Mouse (Mus musculus) neural tube, embryonic 14.5 days (tissue): ENCODE results near the gene Cela3b. TPM values are rescaled to one million over a fixed set of nuclear protein-coding genes. Genes with fewer than 3 reads are reported as not detected.

ENCODE experiments used
- ATAC-seq: fragments of 200-750 bp; cut with Nextera tagmentation; 2 replicates; pipeline ENCODE4 v1.8.0; 2017; ENCODE audit warnings: low read depth, mild to moderate bottlenecking, moderate TSS enrichment, moderate library complexity
- H3K27ac ChIP-seq: fragments of 300-500 bp; sonication (generic); 2 replicates; pipeline ENCODE4 v1.5.1; 2014; ENCODE audit warnings: low read depth, mild to moderate bottlenecking, control low read depth, low read length, moderate library complexity, mixed read lengths
- H3K27me3 ChIP-seq: fragments of 300-500 bp; sonication (generic); 2 replicates; pipeline ENCODE4 v1.6.1; 2014; ENCODE audit warnings: low read length; ENCODE audit not compliant: control insufficient read depth, insufficient read depth
- H3K36me3 ChIP-seq: fragments of 300-500 bp; sonication (generic); 2 replicates; pipeline ENCODE4 v1.6.1; 2014; ENCODE audit warnings: low read length, mixed read lengths; ENCODE audit not compliant: control insufficient read depth, insufficient read depth
- H3K4me1 ChIP-seq: fragments of 300-500 bp; sonication (generic); 2 replicates; pipeline ENCODE4 v1.6.1; 2014; ENCODE audit warnings: low read length; ENCODE audit not compliant: control insufficient read depth, insufficient read depth
- H3K4me2 ChIP-seq: fragments of 300-500 bp; sonication (generic); 2 replicates; pipeline ENCODE4 v1.6.1; 2014; ENCODE audit warnings: mild to moderate bottlenecking, low read depth, low read length, control low read depth
- H3K4me3 ChIP-seq: fragments of 300-500 bp; sonication (generic); 2 replicates; pipeline ENCODE4 v1.5.1; 2014; ENCODE audit warnings: low read depth, low read length, control low read depth, mixed read lengths
- H3K9ac ChIP-seq: fragments of 300-500 bp; sonication (generic); replicated peaks from 2 replicates; pipeline ENCODE4 v1.6.1; 2014; ENCODE audit warnings: low read depth, mild to moderate bottlenecking, control low read depth, low read length, mixed read lengths
- H3K9me3 ChIP-seq: fragments of 300-500 bp; sonication (generic); 2 replicates; pipeline ENCODE4 v1.6.1; 2016; ENCODE audit warnings: low read length; ENCODE audit not compliant: control insufficient read depth
- WGBS: fragments of 180-500 bp; shearing (Covaris S2); extraction: QIAGEN DNeasy Blood & Tissue Kit; methylation state at CpG from one replicate; pipeline ENCODE4 v1.1.7; 2014; 5-methylcytosine and 5-hydroxymethylcytosine counted together
- polyA plus RNA-seq: library from polyadenylated mRNA; unstranded; fragments of >200 nt; fragmentation: Nextera tagmentation; extraction: Ambion mirVana; gene quantifications from 2 replicates; pipeline ENCODE4 v1.2.1, GENCODE M21; 2014

The Cela3b gene
- polyA plus RNA-seq, 1 experiment from 2014 or later, result not detected

DNA sequence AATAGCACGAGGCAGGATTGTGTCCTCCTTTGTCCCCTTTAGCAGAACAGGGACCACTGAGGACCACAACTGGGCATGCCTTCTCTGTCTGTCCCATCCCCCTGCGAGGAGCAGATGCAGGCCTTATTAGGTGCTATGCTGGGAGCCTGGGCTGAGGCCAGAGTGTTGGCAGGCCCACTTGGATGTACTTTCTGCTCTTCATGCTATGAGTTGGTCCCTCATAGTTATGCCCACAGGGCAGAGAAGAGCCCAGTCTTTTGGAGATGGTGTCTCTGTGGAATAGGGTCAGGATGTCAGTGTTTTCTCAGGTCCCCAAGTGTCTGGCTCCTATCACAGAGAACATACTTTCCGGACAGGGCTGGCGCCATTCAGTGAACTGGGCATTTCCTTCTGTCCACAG, 36.7 kb upstream of the Cela3b start:
- Histone ChIP-seq H3K27ac (no peak overlapping the region), H3K9me3 (no peaks in the 10 kb centered on the region), H3K4me1 (peaks cover 7% of the 10 kb centered on the region; the same call in 1 of the 2 replicates), H3K27me3 (no peaks in the 10 kb centered on the region), H3K4me3 (no peak overlapping the region), H3K9ac (no peak overlapping the region), H3K4me2 (no peak overlapping the region), H3K36me3 (no peaks in the 10 kb centered on the region)
- ATAC-seq, result no peak
- 84% methylated on average over 4 of the region's 4 CpGs for WGBS

DNA sequence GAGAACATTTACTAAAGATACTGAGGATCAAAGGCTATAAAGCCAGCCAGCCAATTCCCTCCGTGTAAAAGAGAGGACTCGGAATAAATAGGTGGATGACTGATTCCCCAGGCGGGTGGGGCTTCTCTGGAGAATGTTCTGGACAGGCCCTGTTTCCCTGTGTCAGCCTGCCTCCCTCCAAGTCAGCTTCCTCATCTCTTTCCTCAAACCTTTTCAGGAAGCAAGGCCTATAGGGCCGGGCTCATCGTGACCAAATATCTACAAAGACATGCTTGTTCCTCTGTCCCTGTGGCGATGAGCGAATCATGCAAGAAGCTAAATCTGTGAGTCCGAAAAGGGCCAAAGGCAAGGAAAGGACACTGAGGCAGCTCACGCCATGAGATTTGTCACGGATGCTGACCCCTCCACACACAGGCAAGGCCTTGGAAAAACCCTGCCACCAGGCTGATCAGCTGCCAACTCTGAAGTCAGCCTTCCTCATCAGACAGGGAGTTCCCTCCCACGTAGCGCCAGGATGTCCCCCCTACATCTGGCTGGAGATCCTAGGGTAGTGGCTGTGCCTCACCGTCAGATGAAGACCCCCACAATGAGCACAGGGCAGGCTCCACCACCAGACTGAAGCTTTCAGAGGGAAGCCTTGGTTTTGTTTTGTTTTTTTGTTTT, 34.9 kb upstream of the Cela3b start:
- H3K27ac ChIP-seq, result no peak overlapping the region
- H3K4me3 ChIP-seq, result no peak overlapping the region
- no peaks in the 10 kb centered on the region for H3K9me3 ChIP-seq
- no peak overlapping the region for H3K4me2 ChIP-seq
- 70% methylated on average over 13 of the region's 13 CpGs for WGBS
- H3K27me3 ChIP-seq, result no peaks in the 10 kb centered on the region
- no peak for ATAC-seq
- H3K4me1 ChIP-seq, result peaks cover 7% of the 10 kb centered on the region; the same call in 1 of the 2 replicates
- H3K9ac ChIP-seq, result no peak overlapping the region
- no peaks in the 10 kb centered on the region for H3K36me3 ChIP-seq

DNA sequence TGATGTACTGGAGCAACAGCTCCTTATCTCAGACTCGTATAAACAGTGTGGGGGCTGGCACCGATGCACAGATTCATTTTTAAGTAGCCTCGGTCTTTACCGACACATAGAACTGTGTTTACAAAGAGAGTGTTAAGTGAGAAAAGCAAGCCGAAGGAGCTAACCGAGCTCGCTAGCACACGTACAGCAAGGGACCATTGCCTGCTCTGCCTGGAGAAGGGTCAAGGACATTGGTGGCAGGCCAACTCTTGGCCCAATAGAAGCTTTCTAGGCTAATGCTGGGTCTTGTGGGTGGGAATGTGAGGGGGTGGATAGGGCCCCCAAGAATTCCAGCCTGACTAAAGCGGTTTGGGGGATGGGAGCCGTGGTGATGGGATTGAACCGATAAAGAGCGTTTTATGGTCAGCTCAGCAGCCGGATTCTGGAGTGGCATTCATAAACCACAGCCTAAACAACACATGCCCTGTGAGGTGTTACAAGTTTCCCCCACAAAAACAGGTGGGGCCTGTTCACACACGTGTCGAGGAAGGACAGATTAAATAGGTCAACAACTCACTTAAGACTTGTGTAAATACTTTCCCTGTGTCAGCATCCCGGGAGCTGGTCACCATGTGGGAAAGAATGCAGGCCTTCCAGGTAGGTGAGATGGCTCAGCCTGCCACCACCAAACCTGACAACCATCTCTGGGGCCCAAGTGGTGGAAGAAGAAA, 31.8 kb upstream of the Cela3b start:
- 83% methylated on average over 16 of the region's 16 CpGs for WGBS
- Histone ChIP-seq H3K27ac (no peak overlapping the region), H3K4me3 (no peak overlapping the region), H3K9ac (no peak overlapping the region), H3K9me3 (no peaks in the 10 kb centered on the region), H3K4me1 (no peaks in the 10 kb centered on the region), H3K4me2 (no peak overlapping the region), H3K36me3 (no peaks in the 10 kb centered on the region), H3K27me3 (no peaks in the 10 kb centered on the region)
- no peak for ATAC-seq

DNA sequence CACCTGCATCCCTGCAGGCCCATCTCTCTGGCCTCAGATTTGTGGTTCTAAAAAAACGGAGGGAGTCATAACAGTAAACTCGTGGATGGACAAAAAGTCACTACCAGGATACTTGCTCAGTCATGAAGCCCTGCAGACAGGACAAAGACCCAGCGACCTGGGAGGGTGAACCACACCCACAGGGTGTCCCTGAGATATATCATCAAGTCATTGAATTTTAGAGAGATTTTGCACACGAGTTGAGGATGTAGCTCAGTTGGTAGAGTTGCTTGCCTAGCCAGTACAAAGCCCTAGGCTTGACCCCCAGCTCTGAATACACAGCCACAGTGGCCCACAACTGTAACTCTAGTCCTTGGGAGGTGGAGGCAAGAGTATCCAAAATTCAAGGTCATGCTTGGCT, 30.9 kb upstream of the Cela3b start:
- no peaks in the 10 kb centered on the region for H3K36me3 ChIP-seq
- no peak overlapping the region for H3K4me2 ChIP-seq
- no peaks in the 10 kb centered on the region for H3K9me3 ChIP-seq
- no peaks in the 10 kb centered on the region for H3K4me1 ChIP-seq
- 73% methylated on average over 4 of the region's 4 CpGs for WGBS
- no peak overlapping the region for H3K27ac ChIP-seq
- H3K4me3 ChIP-seq, result no peak overlapping the region
- no peaks in the 10 kb centered on the region for H3K27me3 ChIP-seq
- ATAC-seq, result no peak
- no peak overlapping the region for H3K9ac ChIP-seq

DNA sequence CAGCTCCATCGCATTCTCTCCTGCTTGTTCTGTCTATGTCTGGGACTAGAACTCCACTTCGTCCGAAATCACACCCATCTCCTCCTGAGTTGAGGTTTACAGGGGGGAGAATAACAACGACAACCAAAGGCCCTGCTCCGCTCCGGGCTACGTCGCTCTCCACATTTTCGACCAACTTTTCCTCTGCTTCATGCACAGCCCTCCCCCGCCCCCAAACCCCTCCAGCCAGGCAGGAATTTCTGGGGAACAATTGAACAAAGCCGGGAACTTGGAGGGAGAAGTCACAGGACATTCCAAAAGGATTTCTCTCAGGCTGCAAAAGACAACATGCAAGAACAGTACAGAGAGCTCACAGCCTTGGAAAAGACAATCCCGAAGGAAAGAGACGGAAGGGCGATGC, 30.3 kb upstream of the Cela3b start:
- ATAC-seq, result no peak
- Histone ChIP-seq H3K27me3 (no peaks in the 10 kb centered on the region), H3K36me3 (no peaks in the 10 kb centered on the region), H3K9ac (no peak overlapping the region), H3K4me3 (no peak overlapping the region), H3K9me3 (no peaks in the 10 kb centered on the region), H3K4me1 (no peaks in the 10 kb centered on the region), H3K27ac (no peak overlapping the region), H3K4me2 (no peak overlapping the region)
- WGBS, result 69% methylated on average over 14 of the region's 14 CpGs

DNA sequence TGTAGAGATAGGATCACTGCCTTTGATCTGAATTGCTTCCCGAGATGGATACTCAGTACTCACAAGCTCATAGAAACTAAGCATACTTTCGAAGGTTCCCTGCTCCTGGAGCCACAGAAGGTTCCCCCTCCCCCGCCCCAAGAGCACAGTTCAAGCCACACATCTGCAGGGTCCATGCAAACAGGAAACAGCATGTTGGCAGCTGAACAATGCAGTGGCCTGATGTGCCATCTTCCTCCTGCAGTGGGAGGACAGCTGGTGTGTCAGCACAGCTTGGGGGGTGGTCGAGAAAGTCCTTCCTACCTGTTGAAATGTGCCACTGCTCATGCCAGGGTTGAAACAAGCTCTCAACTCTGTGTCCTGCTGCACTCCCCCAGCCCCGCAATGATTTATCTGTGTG, 28.5 kb upstream of the Cela3b start:
- no peaks in the 10 kb centered on the region for H3K9me3 ChIP-seq
- ATAC-seq, result no peak
- no peak overlapping the region for H3K9ac ChIP-seq
- no peaks in the 10 kb centered on the region for H3K27me3 ChIP-seq
- H3K4me1 ChIP-seq, result no peaks in the 10 kb centered on the region
- H3K4me2 ChIP-seq, result no peak overlapping the region
- H3K27ac ChIP-seq, result no peak overlapping the region
- 79% methylated on average over 5 of the region's 5 CpGs for WGBS
- no peaks in the 10 kb centered on the region for H3K36me3 ChIP-seq
- no peak overlapping the region for H3K4me3 ChIP-seq

DNA sequence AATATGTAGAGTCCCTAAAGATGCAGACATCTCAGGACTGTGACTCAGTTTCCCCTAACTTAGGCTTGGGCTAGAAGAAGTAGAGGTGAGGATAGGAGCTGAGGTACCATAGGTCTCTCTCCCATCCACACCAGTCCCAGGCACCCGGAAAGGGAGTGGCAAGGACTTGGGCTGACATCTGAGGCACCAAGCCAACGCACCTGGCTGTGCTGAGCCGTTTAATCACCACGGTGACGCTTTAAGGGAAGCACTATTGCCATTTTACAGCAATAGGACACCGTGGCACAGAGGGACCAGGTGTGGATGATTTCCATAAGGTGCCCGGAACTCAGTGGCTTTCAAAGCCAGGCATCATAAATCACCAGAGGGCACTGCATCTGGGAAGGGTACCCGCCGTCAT, 28.0 kb upstream of the Cela3b start:
- H3K9me3 ChIP-seq, result no peaks in the 10 kb centered on the region
- H3K36me3 ChIP-seq, result no peaks in the 10 kb centered on the region
- no peaks in the 10 kb centered on the region for H3K4me1 ChIP-seq
- no peaks in the 10 kb centered on the region for H3K27me3 ChIP-seq
- no peak overlapping the region for H3K4me3 ChIP-seq
- 78% methylated on average over 9 of the region's 9 CpGs for WGBS
- no peak for ATAC-seq
- no peak overlapping the region for H3K4me2 ChIP-seq
- no peak overlapping the region for H3K27ac ChIP-seq
- no peak overlapping the region for H3K9ac ChIP-seq

DNA sequence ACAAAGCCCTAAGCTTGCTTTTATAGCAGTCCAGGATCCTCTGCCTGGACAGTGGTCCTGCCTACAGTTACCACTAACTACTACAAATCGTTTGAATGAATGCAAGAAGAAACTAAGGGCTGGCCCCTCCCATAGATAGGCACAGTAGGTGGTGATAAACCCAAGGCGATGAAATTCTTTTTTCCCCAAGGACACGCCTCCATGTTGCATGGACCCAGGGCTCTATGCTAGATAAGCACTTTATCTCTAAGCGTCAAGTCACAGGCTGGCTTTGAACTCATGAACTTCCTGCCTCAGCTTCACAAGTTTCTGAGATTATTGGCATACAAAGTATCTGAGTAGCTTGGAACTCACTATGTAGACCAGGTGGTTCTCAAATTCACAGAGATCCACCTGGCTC, 27.0 kb upstream of the Cela3b start:
- no peak overlapping the region for H3K9ac ChIP-seq
- no peak overlapping the region for H3K4me2 ChIP-seq
- 77% methylated on average over 4 of the region's 4 CpGs for WGBS
- H3K36me3 ChIP-seq, result no peaks in the 10 kb centered on the region
- H3K27me3 ChIP-seq, result no peaks in the 10 kb centered on the region
- H3K27ac ChIP-seq, result no peak overlapping the region
- no peak for ATAC-seq
- no peaks in the 10 kb centered on the region for H3K4me1 ChIP-seq
- H3K9me3 ChIP-seq, result no peaks in the 10 kb centered on the region
- no peak overlapping the region for H3K4me3 ChIP-seq

DNA sequence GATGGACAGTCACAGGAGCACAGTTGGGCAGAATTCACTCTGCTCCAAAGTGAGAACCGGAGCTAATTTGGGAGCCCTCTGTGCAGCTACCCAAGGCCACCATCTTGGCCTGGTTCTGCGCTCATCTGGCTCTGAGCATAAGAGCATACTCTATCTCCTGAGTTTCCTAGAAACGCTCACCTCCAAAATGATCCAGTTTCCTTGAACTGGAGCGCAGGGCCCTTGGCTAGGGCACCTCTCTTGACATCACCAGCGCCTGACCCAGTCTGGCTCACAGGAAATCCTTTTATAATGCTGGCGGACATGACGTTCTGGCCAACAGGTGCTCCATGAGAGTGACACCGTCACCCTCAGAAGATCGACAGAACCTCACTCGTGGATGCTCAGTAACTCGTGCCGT, 26.2 kb upstream of the Cela3b start:
- H3K4me3 ChIP-seq, result no peak overlapping the region
- no peaks in the 10 kb centered on the region for H3K9me3 ChIP-seq
- ATAC-seq, result no peak
- H3K4me1 ChIP-seq, result no peaks in the 10 kb centered on the region
- no peaks in the 10 kb centered on the region for H3K36me3 ChIP-seq
- no peak overlapping the region for H3K27ac ChIP-seq
- 87% methylated on average over 12 of the region's 12 CpGs for WGBS
- H3K4me2 ChIP-seq, result no peak overlapping the region
- H3K27me3 ChIP-seq, result no peaks in the 10 kb centered on the region
- H3K9ac ChIP-seq, result no peak overlapping the region
